Mouse (Mus musculus) forebrain, embryonic 16.5 days (tissue): Measurements from ENCODE around the gene Sele. TPM values are rescaled to one million over a fixed set of nuclear protein-coding genes. Genes with fewer than 3 reads are reported as not detected.
"Not testable (repeated sequence)": the region's sequence is repeated elsewhere in the genome, so short reads cannot be mapped to it uniquely, and the experiment has no call there.

Experiments used
- ATAC-seq: fragments of 200-750 bp; cut with Nextera tagmentation; 2 replicates; pipeline ENCODE4 v1.8.0; 2017; ENCODE audit warnings: mild to moderate bottlenecking, moderate library complexity
- H3K27ac ChIP-seq: fragments of 300-500 bp; sonication (generic); 2 replicates; pipeline ENCODE4 v1.5.1; 2014; ENCODE audit warnings: low read length, control low read depth
- H3K27me3 ChIP-seq: fragments of 300-500 bp; sonication (generic); replicated peaks from 2 replicates; pipeline ENCODE4 v1.6.1; 2014; ENCODE audit warnings: low read length; ENCODE audit not compliant: control insufficient read depth, insufficient read depth
- H3K36me3 ChIP-seq: fragments of 300-500 bp; sonication (generic); 2 replicates; pipeline ENCODE4 v1.6.1; 2014; ENCODE audit not compliant: control insufficient read depth, insufficient read depth
- H3K4me1 ChIP-seq: fragments of 300-500 bp; sonication (generic); replicated peaks from 2 replicates; pipeline ENCODE4 v1.6.1; 2014; ENCODE audit warnings: low read length; ENCODE audit not compliant: control insufficient read depth, insufficient read depth
- H3K4me2 ChIP-seq: fragments of 300-500 bp; sonication (generic); 2 replicates; pipeline ENCODE4 v1.6.1; 2014; ENCODE audit warnings: mild to moderate bottlenecking, low read length, control low read depth
- H3K4me3 ChIP-seq: fragments of 300-500 bp; sonication (generic); replicated peaks from 2 replicates; pipeline ENCODE4 v1.5.1; 2014; ENCODE audit warnings: mild to moderate bottlenecking, low read length, control low read depth
- H3K9ac ChIP-seq: fragments of 300-500 bp; sonication (generic); replicated peaks from 2 replicates; pipeline ENCODE4 v1.6.1; 2014; ENCODE audit warnings: low read depth, low read length, control low read depth
- H3K9me3 ChIP-seq: fragments of 300-500 bp; sonication (generic); 2 replicates; pipeline ENCODE4 v1.6.1; 2016; ENCODE audit warnings: low read length; ENCODE audit not compliant: control insufficient read depth
- WGBS: fragments of 180-500 bp; shearing (Covaris S2); extraction: QIAGEN DNeasy Blood & Tissue Kit; methylation state at CpG from one replicate; pipeline ENCODE4 v1.1.7; 2014; 5-methylcytosine and 5-hydroxymethylcytosine counted together
- polyA plus RNA-seq: library from polyadenylated mRNA; unstranded; fragments of >200 nt; fragmentation: Nextera tagmentation; extraction: Ambion mirVana; gene quantifications from 2 replicates; pipeline ENCODE4 v1.2.1, GENCODE M21; 2015

Gene Sele
- polyA plus RNA-seq = not detected in 2 replicates

DNA sequence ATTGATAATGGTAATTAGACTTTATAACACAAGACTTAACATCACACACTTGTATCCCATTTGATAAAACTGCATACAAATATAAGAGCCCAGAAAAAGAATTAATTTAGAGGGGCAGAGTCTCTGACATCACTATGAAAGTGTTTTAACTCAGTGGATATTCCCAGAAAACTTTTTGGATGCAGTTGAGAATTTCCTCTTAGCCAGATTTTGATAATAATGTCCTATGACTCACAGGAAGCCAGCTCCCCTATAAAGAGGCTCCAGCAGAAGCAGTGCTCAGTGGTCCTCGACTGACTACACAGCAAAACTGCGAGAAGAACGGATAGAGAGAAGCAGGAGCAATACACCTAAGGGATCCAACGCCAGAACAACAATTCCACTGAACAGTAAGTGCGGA is at the start of gene Sele:
Gene Sele, plus strand, starts transcription at position 301 of the 400 bp plus-strand sequence.
- H3K4me2 ChIP-seq = no peak within 1 kb of the TSS
- H3K4me3 ChIP-seq = no peak within 1 kb of the TSS
- WGBS = 86% methylated on average over 5 of the region's 5 CpGs
- ATAC-seq = no peak
- H3K27ac ChIP-seq = no peak within 1 kb of the TSS
- H3K36me3 ChIP-seq = no peaks in the 10 kb centered on the region
- H3K9ac ChIP-seq = no peak within 1 kb of the TSS
- H3K4me1 ChIP-seq = no peaks in the 10 kb centered on the region
- no peaks in the 10 kb centered on the region for H3K27me3 ChIP-seq
- no peaks in the 10 kb centered on the region for H3K9me3 ChIP-seq

DNA sequence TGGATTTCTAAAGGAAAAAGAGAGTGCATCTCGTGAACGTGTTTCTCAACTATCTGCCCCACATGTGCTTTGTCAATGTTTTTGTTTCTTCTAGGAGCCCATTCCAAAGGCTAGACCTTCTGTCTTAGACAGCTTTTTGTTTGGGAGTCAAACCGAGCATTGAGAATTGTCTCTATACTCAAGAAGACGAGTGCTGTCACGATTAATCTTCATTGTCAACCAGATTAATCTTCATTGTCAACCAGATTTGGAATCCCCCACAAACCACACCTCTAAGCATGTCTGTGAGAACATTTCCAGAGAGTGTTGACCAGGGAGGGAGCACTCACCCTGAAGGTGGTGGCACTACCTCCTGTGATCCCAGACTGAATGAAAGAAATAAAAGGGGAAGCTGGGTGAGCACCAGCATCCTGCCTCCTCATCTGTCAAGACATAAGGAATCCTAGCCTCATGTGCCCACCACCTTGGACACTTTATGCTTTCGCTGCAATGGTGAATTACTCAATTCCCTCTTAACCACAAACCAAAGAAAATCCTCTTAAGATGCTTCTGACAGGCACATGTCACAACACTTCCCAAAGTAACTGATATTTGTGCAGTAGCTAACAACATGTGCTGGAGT is 46.1 kb upstream of the Sele start:
- 64% methylated on average over 6 of the region's 6 CpGs for WGBS
- Histone ChIP-seq H3K4me1 (no peaks in the 10 kb centered on the region), H3K9ac (no peak overlapping the region), H3K36me3 (no peaks in the 10 kb centered on the region), H3K9me3 (no peaks in the 10 kb centered on the region), H3K4me3 (no peak overlapping the region), H3K27ac (no peak overlapping the region), H3K27me3 (no peaks in the 10 kb centered on the region), H3K4me2 (no peak overlapping the region)
- no peak for ATAC-seq

DNA sequence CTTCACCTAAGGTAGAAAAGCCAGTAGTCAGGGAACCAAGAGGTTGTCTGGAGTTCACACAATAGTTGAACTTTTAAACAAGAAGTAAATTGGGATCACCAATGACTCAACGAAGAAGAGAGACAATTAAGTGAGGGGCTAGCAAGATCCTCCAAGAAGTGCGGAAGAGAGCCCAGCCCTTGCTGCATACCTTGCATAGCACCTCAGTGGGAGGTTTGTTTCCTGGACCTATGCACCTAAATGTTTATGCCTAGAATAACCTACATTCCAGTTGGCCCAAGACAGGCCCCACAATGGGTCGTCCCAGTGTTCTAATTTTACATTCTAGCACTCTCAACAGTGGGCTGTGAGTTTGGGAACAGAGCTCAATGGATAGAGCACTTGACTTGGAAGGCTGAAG is 43.7 kb upstream of the Sele start:
- H3K27me3 ChIP-seq = no peaks in the 10 kb centered on the region
- no peaks in the 10 kb centered on the region for H3K36me3 ChIP-seq
- no peak overlapping the region for H3K4me3 ChIP-seq
- H3K9me3 ChIP-seq = no peaks in the 10 kb centered on the region
- WGBS = 86% methylated on average over 3 of the region's 3 CpGs
- no peaks in the 10 kb centered on the region for H3K4me1 ChIP-seq
- ATAC-seq = no peak
- H3K27ac ChIP-seq = no peak overlapping the region
- no peak overlapping the region for H3K9ac ChIP-seq
- no peak overlapping the region for H3K4me2 ChIP-seq

DNA sequence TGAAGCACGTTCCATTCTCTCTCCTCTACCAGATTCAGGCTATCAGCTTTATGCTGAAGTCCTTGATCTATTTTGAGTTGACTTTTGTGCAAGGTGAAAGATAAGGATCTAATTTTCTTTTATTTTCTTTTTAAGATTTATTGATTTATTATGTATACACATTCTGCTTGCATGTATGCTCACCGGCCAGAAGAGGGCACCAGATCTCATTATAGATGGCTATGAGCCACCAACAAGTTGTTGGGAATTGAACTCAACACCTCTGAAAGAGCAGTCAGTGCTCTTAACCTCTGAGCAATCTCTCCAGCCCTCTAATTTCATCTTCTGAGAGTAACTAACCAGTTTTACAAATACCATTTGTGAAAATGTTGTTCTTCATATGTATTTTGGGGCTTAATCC is 38.8 kb upstream of the Sele start:
- Histone ChIP-seq H3K4me2 (no peak overlapping the region), H3K9me3 (no peaks in the 10 kb centered on the region), H3K9ac (no peak overlapping the region), H3K4me3 (no peak overlapping the region), H3K27ac (no peak overlapping the region), H3K4me1 (no peaks in the 10 kb centered on the region), H3K36me3 (no peaks in the 10 kb centered on the region), H3K27me3 (no peaks in the 10 kb centered on the region)
- WGBS = 36% methylated on average over 2 of the region's 2 CpGs
- no peak for ATAC-seq

DNA sequence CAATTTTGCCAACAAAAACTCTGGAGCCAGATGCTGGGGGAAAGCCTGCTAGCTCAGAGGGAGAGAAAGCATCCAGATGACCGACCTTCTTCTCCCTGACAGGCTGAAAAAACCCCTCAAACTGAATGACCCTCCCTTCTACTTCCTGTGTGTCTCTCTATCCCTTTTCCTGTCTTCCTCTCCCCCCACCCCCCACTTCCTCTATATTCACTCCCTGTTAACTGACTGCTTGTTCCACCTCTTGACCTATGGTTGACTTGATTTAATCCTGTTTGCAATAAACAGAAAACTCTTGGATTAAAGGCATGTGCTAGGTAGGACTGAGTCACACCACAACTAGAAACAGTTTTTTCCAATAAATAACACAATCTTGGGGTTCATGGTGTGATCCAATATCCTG is 33.4 kb upstream of the Sele start:
- Histone ChIP-seq H3K4me3 (no peak overlapping the region), H3K4me1 (no peaks in the 10 kb centered on the region), H3K4me2 (no peak overlapping the region), H3K27me3 (no peaks in the 10 kb centered on the region), H3K27ac (no peak overlapping the region), H3K9me3 (no peaks in the 10 kb centered on the region), H3K36me3 (no peaks in the 10 kb centered on the region), H3K9ac (no peak overlapping the region)
- no peak for ATAC-seq
- WGBS = 75% methylated on average over 1 of the region's 1 CpGs

DNA sequence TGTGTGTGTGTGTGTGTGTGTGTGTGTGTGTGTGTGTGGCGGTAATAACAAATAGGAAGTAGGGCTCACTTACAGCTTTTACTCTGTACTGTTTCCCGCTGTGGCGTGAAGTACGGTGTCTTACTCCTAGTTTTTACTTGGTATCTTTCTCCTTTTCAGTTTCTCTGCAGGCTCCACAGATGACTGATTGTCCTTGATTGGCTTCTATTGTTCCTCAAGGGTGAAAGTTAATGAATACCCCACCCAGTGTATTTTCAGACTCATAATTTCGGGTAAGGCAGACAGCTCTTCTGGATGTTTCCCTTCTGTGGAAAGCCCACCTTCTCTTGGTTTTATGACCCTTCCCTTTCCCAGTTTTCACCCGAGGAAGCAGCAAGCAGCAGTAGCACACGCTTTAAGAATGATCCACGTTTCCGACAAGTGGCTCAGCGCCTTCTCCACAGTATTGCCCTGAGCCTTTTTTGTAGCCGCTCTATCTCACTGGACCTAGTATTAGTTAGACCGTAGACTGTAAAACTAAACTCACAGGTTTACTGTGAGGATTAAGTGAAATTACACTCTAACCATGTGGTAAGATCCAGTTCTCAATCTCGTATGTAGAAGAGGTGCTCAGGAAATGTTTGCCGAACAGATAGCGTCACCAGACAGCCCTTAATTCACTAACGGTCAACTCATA is 29.7 kb upstream of the Sele start:
- Histone ChIP-seq H3K36me3 (no peaks in the 10 kb centered on the region), H3K27ac (no peak overlapping the region), H3K9me3 (no peaks in the 10 kb centered on the region), H3K4me3 (no peak overlapping the region), H3K4me2 (no peak overlapping the region), H3K4me1 (no peaks in the 10 kb centered on the region), H3K9ac (no peak overlapping the region), H3K27me3 (no peaks in the 10 kb centered on the region)
- 89% methylated on average over 16 of the region's 16 CpGs for WGBS
- no peak for ATAC-seq

DNA sequence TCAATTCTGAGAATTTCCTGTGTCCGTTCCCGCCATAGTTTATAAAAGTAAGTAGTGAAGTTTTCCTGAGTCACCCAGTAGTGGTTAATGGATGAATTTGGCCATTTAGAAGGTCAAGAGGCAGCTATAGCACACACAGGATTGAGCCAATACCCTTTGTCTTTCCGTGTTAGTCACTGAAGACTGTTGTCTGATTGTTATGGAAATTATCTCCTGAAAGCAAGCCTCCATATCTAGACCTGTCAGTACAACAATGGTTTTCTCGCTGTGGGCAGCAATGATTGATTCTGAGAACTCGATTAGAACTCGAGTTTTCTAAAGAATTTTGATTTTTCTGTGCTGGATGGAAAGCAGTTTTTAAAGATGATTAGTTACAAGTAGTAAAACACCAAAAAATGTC is 28.2 kb upstream of the Sele start:
- Histone ChIP-seq H3K4me3 (no peak overlapping the region), H3K27ac (no peak overlapping the region), H3K27me3 (no peaks in the 10 kb centered on the region), H3K4me2 (no peak overlapping the region), H3K4me1 (no peaks in the 10 kb centered on the region), H3K9ac (no peak overlapping the region), H3K36me3 (no peaks in the 10 kb centered on the region), H3K9me3 (no peaks in the 10 kb centered on the region)
- 41% methylated on average over 6 of the region's 6 CpGs for WGBS
- no peak for ATAC-seq

DNA sequence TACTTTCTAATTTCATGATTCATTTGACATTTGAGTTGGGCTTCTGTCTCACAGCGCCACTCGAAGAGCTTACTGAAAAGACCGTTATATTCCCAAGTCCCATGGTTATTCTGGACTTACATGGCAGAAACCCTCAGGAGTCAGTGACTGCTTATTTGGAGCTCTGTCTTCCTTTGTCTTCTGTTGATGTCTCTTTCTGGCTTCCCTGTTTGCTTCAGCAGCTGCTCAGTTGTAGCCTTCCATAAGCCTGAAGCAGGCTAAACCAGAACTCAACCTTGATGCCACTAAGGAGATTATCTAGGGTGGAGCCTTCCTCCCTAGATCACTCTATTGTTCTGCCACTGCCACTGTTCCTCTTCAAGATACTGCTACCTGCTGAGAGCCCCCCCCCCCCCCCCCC is 27.3 kb upstream of the Sele start:
- H3K4me3 ChIP-seq = not testable (repeated sequence)
- WGBS = 89% methylated on average over 3 of the region's 3 CpGs

DNA sequence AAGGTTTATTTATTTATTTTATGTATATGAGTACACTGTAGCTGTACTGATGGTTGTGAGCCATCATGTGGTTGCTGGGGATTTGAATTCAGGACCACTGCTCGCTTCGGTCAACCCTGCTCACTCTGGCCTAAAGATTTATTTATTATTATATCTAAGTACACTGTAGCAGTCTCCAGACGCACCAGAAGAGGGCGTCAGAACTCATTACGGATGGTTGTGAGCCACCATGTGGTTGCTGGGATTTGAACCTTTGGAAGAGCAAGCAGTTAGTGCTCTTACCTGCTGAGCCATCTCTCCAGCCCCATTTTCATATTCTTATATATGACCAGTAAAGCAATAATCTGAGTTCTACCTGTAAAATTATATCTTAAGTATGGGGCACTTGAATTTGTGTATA is 25.9 kb upstream of the Sele start:
- H3K36me3 ChIP-seq, H3K4me3 ChIP-seq, H3K27ac ChIP-seq, H3K4me2 ChIP-seq, H3K9me3 ChIP-seq, ATAC-seq, H3K9ac ChIP-seq, H3K27me3 ChIP-seq, H3K4me1 ChIP-seq: not testable (repeated sequence)
- WGBS = 86% methylated on average over 5 of the region's 5 CpGs

More for the DNA sequence above, 27.3 kb upstream of the Sele start:
- H3K36me3 ChIP-seq, H3K9ac ChIP-seq, H3K4me2 ChIP-seq, ATAC-seq, H3K9me3 ChIP-seq, H3K27ac ChIP-seq, H3K4me1 ChIP-seq, H3K27me3 ChIP-seq: not testable (repeated sequence)
